9 mouse cellular contexts compared by ENCODE assay signal in the genomic region with DNA sequence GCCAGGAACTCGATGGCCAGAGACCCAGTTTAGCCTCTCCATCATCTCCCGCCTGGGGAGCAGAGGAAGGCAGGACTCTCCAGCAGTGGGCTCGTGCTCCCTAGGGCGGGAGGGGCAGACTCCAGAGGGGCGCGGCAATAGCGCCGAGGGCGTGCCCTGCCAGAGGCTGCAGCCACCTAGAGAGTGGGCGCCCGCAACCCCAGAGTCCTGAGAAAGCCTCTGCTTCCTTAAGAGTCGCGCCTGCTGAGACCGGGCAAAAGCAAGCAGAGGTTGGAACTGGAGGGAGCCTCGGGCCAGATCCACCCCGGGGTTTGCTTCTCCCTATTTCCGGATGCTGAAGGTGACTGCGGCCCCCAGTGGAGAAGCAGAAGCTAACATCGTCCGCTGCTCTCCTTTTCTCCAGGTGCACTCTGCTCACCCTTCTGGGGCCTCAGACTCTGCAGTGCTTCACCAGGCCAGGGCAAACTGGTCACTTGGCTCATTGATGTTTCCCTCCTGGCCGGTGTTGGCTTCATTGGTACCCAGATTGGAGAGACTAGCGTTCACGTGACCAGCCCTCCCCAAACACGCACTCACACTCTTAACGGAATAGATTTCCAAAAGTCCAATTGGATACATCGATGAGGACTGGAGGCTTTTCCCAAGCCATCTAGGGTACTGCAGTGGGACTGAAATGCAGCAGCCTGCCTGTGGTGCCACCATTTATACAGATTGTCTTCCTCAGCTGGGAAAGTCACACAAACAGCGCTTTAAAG. TPM values are rescaled to one million over a fixed set of nuclear protein-coding genes. Genes with fewer than 3 reads are reported as not detected.
DNase-seq lines count a peak whose midpoint lies in the region; ATAC-seq lines count a peak whose summit lies in the region.
"Had no signal": no experiment of that assay in that cellular context is flagged by ENCODE, and none has a peak within 500 bp of the region (broad histone marks: within the 10 kb centered on the region; RNA-seq: fewer than 3 reads in every experiment).

A gene (minus strand): TSS at position 120 of the 755 bp plus-strand sequence.

- H3K4me3 ChIP-seq in heart, embryonic 13.5 days = peak within 1 kb of the TSS; percentile 58
- peak within 1 kb of the TSS; percentile 59 for H3K4me3 ChIP-seq in hindbrain, embryonic 13.5 days
- H3K4me3 ChIP-seq in limb, embryonic 15.5 days = peak within 1 kb of the TSS; percentile 44
- H3K4me3 ChIP-seq in neural tube, embryonic 14.5 days (ENCODE audit: low read depth, low read length) = peak within 1 kb of the TSS; percentile 58

- peak within 1 kb of the TSS; percentile 95 for H3K4me2 ChIP-seq in heart, embryonic 13.5 days
- H3K4me2 ChIP-seq in hindbrain, embryonic 13.5 days = peak within 1 kb of the TSS; percentile 98
- peak within 1 kb of the TSS; percentile 89 for H3K4me2 ChIP-seq in limb, embryonic 15.5 days
- peak within 1 kb of the TSS; percentile 94 for H3K4me2 ChIP-seq in neural tube, embryonic 14.5 days (ENCODE audit: low read depth, low read length)

- no peaks in the 10 kb centered on the region for H3K9me3 ChIP-seq in heart, embryonic 13.5 days
- no peaks in the 10 kb centered on the region for H3K9me3 ChIP-seq in hindbrain, embryonic 13.5 days
- H3K9me3 ChIP-seq in limb, embryonic 15.5 days = no peaks in the 10 kb centered on the region
- no peaks in the 10 kb centered on the region for H3K9me3 ChIP-seq in neural tube, embryonic 14.5 days (ENCODE audit: control insufficient read depth, low read length)

- DNase-seq in heart, adult 9 months (ENCODE audit: low spot score in 2 of 2) = no peak
- DNase-seq in Muller cell, postnatal 12 days (ENCODE audit: inconsistent ontology term) = peak; percentile 70
- peak; percentile 68 for DNase-seq in embryo, embryonic 10.5 days (ENCODE audit: low spot score)
- DNase-seq in gastrocnemius, postnatal 36 days = no peak

- H3K27ac ChIP-seq in heart, embryonic 13.5 days (replicated peaks) = no peak within 1 kb of the TSS
- peak within 1 kb of the TSS; percentile 44 for H3K27ac ChIP-seq in hindbrain, embryonic 13.5 days
- no peak within 1 kb of the TSS for H3K27ac ChIP-seq in limb, embryonic 15.5 days
- H3K27ac ChIP-seq in neural tube, embryonic 14.5 days (ENCODE audit: low read depth, low read length) = peak within 1 kb of the TSS; percentile 71

- peaks cover 75% of the 10 kb centered on the region for H3K27me3 ChIP-seq in heart, embryonic 13.5 days (replicated peaks)
- H3K27me3 ChIP-seq in hindbrain, embryonic 13.5 days = peaks cover 54% of the 10 kb centered on the region
- H3K27me3 ChIP-seq in limb, embryonic 15.5 days = peaks cover 44% of the 10 kb centered on the region
- no peaks in the 10 kb centered on the region; the same call in 1 of the 2 replicates for H3K27me3 ChIP-seq in neural tube, embryonic 14.5 days (ENCODE audit: control insufficient read depth, insufficient read depth, low read length)

- peaks cover 13% of the 10 kb centered on the region for H3K4me1 ChIP-seq in heart, embryonic 13.5 days
- peaks cover 26% of the 10 kb centered on the region for H3K4me1 ChIP-seq in hindbrain, embryonic 13.5 days (replicated peaks)
- H3K4me1 ChIP-seq in limb, embryonic 15.5 days = peaks cover 19% of the 10 kb centered on the region
- H3K4me1 ChIP-seq in neural tube, embryonic 14.5 days (ENCODE audit: control insufficient read depth, insufficient read depth, low read length) = 0 out of 2 replicates have a peak, but pooled peaks cover 8% of the 10 kb centered on the region

- WGBS in heart, embryonic 13.5 days = 1% methylated on average over 27 of the region's 27 CpGs
- WGBS in hindbrain, embryonic 13.5 days = under 1% methylated on average over 27 of the region's 27 CpGs
- WGBS in limb, embryonic 15.5 days = under 1% methylated on average over 27 of the region's 27 CpGs
- WGBS in neural tube, embryonic 14.5 days = under 1% methylated on average over 27 of the region's 27 CpGs

- intact Hi-C loops in gastrocnemius, postnatal 36 days (cut with DNase I) = no loop called here

- no peak for ATAC-seq in heart, embryonic 13.5 days (ENCODE audit: extremely low read depth, insufficient number of reproducible peaks, low FRiP score, low TSS enrichment)
- peak; percentile 81 for ATAC-seq in hindbrain, embryonic 13.5 days (ENCODE audit: low FRiP score)
- ATAC-seq in limb, embryonic 15.5 days (ENCODE audit: insufficient number of reproducible peaks, low FRiP score, low TSS enrichment, low read depth) = 0 out of 2 replicates have a peak, but pooled peaks have one; percentile 36
- peak; percentile 81 for ATAC-seq in neural tube, embryonic 14.5 days (ENCODE audit: low read depth)

- peak within 1 kb of the TSS; percentile 70 for H3K9ac ChIP-seq in heart, embryonic 13.5 days
- peak within 1 kb of the TSS; percentile 80 for H3K9ac ChIP-seq in hindbrain, embryonic 13.5 days
- 0 out of 2 replicates have a peak within 1 kb of the TSS, but pooled peaks have one; percentile 14 for H3K9ac ChIP-seq in limb, embryonic 15.5 days
- H3K9ac ChIP-seq in neural tube, embryonic 14.5 days (replicated peaks; ENCODE audit: low read depth, low read length) = peak within 1 kb of the TSS; percentile 68

- no peaks in the 10 kb centered on the region for H3K36me3 ChIP-seq in heart, embryonic 13.5 days
- H3K36me3 ChIP-seq in hindbrain, embryonic 13.5 days = no peaks in the 10 kb centered on the region
- H3K36me3 ChIP-seq in limb, embryonic 15.5 days = no peaks in the 10 kb centered on the region
- no peaks in the 10 kb centered on the region for H3K36me3 ChIP-seq in neural tube, embryonic 14.5 days (ENCODE audit: control insufficient read depth, insufficient read depth, low read length)

RNA-seq across cellular contexts. Expression of the gene that starts here (rescaled TPM):
- 0.03 and 0.08 TPM in 2 replicates for polyA plus RNA-seq in heart, embryonic 13.5 days (2015; fragmentation: Nextera tagmentation; extraction: Ambion mirVana)
- 2.4 and 2.8 TPM in 2 replicates for polyA plus RNA-seq in hindbrain, embryonic 13.5 days (2015; fragmentation: Nextera tagmentation; extraction: Ambion mirVana)
- 0.26 and 0.27 TPM in 2 replicates for polyA plus RNA-seq in limb, embryonic 15.5 days (2015; fragmentation: Nextera tagmentation; extraction: Ambion mirVana)
- 4.2 and 8.8 TPM in 2 replicates for polyA plus RNA-seq in neural tube, embryonic 14.5 days (2014; fragmentation: Nextera tagmentation; extraction: Ambion mirVana)
- total RNA-seq in gastrocnemius, postnatal 36 days (2021) = not detected
- total RNA-seq: liver, adult 2 months had no signal
- polyA plus RNA-seq: liver, adult 2 months had no signal

Comparison
In these comparisons a context has a peak if more than half of its experiments do, and no peak if none do; other contexts are left out.
1. Peak in ATAC-seq, H3K4me3 ChIP-seq, H3K9ac ChIP-seq and H3K4me2 ChIP-seq in limb, embryonic 15.5 days; RNA of the gene not detected or under 1 TPM.
2. H3K27ac ChIP-seq: peak in hindbrain, embryonic 13.5 days (single experiment) and neural tube, embryonic 14.5 days (single experiment); none in heart, embryonic 13.5 days (single experiment) and limb, embryonic 15.5 days (single experiment).
3. H3K9ac ChIP-seq: peak in every context shown above with its lines; median percentile 80 in hindbrain, embryonic 13.5 days; 70 in heart, embryonic 13.5 days; 68 in neural tube, embryonic 14.5 days; 14 in limb, embryonic 15.5 days.
4. DNase-seq: peak in Muller cell, postnatal 12 days (single experiment) and embryo, embryonic 10.5 days (single experiment); none in heart, adult 9 months (0 of 2) and gastrocnemius, postnatal 36 days (0 of 2).
5. Peak in every context shown above with its lines, with median percentiles within 50 percentile points of each other: H3K4me2 ChIP-seq and H3K4me3 ChIP-seq.